Mouse (Mus musculus) thymus, adult 2 months (tissue): ENCODE data around the gene Prr3.

Source experiments
- CTCF ChIP-seq: fragments of 200-500 bp; IDR thresholded peaks from 2 replicates; pipeline ENCODE4 v1.5.1; 2012; ENCODE audit warnings: mild to moderate bottlenecking, control low read depth, low read length, moderate library complexity, borderline replicate concordance; ENCODE audit not compliant: control insufficient read depth, poor library complexity, insufficient read depth; ENCODE audit errors: extremely low read depth
- POLR2A ChIP-seq: fragments of 200-500 bp; IDR thresholded peaks from 2 replicates; pipeline ENCODE4 v1.6.1; 2012; ENCODE audit warnings: mild to moderate bottlenecking, low read length, control low read depth, moderate library complexity; ENCODE audit not compliant: control insufficient read depth, poor library complexity, insufficient read depth; ENCODE audit errors: extremely low read depth

GRCm38 (mm10) chr17:35993675-35994074 lies 13.6 kb upstream of the Prr3 start:
- TF ChIP-seq POLR2A (no peak), CTCF (peak; percentile 98)
